Mouse (Mus musculus) Muller cell, postnatal 12 days (primary cell): ENCODE measurements around the gene Gins3.
"Not testable (repeated sequence)": the region's sequence is repeated elsewhere in the genome, so short reads cannot be mapped to it uniquely, and the experiment has no call there.

Experiments
- DNase-seq: peaks from one replicate; pipeline ENCODE4 v3.0.0-alpha.2; 2015; ENCODE audit errors: inconsistent ontology term

Gene Gins3

DNA sequence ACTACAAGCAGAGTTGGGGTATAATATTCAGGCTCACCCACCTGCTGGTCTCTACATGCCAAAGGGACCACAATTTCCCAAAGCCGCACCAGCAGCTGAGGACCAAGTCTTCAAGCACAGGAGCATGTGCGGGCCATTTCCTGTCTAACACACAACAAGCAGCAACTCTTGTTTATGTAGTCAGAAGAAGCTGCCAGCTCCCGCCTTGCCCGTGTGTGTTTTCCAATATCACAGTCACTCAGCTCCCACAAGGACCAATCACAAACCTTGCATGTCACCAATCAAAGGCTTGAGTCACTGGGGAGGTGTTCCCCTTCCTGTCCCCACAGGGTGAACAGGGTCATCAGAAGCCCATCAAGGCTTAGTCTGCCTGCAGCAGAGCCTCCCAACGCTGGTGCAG lies 20.1 kb downstream of the Gins3 start:
- no peak for DNase-seq

DNA sequence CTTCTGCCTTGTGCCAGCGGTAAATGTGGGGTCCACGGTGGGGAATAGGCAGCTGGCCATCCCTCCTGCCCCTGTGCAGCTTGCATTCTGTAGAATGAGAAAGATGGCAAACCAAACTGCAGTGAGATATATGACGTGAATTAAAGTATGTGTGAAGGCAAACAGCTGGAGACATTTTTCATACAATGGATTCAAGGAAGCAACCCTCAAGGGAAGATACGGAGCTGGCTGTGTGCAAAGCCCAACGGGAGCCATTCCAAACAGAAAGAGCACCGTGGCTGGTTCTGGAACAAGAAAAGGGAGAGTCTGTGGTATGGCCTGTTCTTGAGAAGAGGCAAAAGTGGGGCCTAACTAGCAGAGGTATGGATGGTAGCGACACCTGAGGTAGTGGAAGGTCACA lies 22.6 kb downstream of the Gins3 start:
- no peak for DNase-seq

DNA sequence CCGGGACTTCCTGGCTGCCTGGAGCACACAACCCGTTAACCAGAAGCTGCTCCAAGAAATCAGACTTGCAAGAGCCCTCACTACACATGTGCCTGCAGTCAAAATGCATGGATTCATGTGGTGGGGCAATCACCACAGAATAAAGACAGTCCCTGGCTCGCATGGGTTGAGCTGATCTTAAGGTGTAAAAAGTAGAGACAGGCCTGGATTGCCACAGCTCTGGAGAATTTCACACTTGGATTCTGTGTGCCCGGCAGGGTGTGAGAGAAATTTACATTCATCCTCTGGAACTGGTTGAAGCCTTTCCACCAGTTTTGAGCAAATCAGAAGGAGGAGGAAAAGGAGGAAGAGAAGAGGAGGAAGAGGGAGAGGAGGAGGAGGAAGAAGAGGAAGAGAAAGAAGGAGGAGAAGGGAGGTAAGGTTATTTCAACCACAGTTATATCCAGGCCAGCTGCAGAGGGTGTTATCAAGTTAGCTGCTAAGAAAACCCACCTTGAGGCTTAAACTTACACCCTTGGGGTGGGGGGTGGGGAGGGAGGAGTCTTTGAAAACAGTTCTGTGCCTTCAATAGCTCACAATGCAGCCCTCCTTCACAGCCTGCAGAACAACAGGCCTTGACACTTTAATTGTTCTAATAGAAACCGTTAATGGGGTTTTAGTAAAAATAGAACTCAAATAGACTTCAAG lies 23.2 kb downstream of the Gins3 start:
- DNase-seq, result no peak

DNA sequence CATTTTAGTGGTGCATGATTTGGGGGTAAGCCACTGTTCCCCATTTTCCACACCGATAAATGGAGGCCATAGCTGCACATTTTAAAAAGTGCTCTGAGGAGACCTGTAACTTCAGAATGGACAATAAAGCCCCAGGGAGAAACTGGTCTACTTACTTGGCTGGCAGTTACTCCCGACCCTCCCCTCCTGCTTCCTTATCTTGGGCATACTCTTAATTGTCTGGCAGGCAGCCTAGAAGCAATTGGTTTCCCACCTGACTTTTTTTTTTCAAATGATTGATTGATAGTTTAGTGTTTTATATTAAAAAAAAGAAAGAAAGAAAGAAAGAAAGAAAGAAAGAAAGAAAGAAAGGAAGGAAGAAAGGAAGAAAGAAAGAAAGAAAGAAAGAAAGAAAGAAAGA lies 24.3 kb downstream of the Gins3 start:
- DNase-seq, result no peak

DNA sequence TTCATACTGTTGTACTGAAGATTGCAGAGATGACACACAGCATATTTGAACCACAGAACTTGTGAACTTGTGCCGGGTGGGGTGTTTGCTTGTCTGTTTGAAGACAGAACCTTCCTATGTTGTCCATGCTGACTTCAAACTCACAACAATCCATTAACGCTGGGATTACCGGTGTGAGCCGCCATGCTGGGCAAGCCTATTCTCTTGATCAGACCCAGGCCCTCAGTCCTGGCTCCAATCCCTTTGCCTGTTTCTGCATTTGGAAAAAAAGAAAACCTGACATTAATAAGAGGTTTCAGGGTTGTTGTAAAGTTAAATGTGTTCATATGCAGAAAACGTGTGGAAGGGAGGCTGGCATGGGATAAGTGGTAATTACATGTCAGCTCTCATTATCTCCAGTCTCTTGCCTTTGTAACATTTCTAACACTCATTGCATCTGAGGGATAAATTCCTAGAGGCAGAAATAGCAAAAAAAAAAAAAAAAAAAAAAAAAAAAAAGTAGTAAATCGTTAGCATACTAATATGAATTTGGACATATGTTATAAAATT lies 27.2 kb downstream of the Gins3 start:
- no peak for DNase-seq

DNA sequence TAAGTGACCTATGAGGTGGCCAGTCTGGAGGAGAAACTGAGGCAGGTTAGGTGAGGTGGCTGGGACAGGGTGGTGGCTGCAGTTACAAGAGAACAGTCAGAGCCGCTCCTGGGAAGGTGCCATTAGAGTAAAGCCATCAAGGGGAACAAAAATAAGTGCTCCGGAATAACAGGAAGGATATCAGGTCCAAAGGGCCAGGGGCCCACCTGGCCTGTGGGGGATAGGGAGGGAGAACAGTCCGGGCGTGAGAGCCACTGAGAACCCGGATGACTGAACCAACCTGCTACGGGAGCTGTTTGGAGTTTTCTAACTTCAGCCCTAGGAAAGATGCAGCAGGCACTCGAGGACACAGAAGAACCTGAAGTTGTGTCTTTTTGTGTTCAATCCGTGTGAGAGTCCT lies 27.8 kb downstream of the Gins3 start:
- DNase-seq, result no peak

DNA sequence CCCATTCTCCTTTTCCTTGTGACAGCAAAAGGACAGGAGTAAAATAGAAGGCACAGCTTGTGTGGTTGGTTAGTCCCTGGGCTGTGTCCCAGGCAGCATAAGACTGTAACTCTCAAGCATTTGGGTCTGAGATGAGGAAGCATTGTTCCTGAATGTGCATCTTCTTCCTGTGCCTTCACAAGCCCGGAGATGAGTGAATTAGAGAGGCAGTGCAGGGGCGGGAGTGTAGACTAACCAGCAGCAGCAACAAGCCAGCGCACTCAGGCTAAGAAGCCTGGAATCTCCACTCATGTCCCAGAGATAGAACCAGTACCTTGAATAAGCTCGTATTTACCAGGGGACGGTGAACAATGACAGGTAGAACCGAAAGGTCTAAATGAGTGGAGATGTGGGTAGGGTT lies 28.3 kb downstream of the Gins3 start:
- DNase-seq, result no peak

DNA sequence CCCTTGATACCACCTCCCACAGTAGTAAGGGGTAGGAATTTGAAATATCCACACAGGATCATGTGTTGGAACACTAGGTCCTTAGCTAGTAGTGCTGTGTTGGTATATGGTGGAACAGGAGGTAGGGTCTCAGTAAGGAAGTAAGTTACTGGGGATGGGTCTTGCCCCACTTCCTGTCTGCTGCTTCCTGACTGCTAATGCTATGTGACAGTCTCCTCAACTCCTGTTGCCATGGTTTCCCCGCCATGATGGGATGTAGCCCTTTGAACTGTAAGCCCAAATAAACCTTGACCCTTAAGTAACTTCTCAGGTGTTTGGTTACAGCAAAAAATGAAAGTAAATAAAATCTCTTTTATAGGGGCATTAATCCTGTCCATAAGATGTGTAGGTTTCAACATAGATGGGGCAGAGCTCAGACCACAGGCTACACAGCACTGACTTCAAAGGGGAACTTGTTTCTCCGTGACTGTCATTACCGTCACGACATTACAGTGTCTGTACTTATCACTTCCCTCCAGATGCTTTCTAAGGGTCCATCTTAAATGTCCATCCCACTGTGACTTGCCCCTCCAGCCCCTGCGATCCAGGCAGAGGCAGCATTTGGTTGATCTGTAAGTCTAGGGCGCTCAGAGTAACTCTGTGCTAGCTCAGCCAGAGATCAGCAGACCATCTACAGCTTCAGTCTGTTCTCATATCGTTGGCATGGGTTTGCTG lies 29.8 kb downstream of the Gins3 start:
- DNase-seq, result no peak

DNA sequence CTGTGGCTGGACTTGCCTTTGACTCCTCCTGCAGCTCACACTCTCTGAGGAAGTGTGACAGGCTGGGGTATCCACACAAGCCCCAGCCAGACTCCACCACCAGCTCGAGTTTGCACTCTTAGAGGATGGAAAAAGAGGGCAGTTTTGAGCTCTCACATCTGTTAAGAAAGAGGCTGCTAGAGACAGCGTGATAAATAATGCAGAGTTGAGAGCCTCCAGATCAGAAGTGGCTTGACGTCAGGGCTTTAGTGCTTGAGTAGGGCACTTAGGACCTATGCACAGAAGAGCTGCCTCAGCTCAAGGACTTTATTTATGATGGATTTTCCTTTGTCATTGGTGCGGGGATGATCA lies 30.3 kb downstream of the Gins3 start:
- no peak for DNase-seq

DNA sequence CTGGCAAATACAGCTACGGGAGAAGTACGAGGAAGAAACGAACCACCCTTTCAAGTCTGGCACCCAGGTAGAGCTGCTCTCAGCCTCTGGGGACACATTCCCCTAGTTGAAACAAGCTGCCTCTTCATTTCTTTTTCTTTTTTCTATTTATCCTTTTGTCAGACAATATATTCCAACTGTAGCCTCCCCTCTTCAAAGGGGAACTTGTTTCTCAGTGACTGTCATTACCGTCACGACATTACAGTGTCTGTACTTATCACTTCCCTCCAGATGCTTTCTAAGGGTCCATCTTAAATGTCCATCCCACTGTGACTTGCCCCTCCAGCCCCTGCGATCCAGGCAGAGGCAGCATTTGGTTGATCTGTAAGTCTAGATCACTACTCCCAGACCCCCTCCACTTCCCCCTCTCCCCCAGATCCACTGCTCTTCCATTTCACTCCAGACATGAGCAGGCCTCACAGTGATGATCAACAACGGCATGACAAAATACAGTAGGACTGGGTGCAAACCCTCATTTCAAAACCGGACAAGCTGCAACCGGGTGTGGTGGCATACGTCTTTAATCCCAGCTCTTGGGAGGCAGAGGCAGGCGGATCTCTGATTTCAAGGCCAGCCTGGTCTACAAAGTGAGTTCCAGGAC lies 32.7 kb downstream of the Gins3 start:
- not testable (repeated sequence) for DNase-seq

DNA sequence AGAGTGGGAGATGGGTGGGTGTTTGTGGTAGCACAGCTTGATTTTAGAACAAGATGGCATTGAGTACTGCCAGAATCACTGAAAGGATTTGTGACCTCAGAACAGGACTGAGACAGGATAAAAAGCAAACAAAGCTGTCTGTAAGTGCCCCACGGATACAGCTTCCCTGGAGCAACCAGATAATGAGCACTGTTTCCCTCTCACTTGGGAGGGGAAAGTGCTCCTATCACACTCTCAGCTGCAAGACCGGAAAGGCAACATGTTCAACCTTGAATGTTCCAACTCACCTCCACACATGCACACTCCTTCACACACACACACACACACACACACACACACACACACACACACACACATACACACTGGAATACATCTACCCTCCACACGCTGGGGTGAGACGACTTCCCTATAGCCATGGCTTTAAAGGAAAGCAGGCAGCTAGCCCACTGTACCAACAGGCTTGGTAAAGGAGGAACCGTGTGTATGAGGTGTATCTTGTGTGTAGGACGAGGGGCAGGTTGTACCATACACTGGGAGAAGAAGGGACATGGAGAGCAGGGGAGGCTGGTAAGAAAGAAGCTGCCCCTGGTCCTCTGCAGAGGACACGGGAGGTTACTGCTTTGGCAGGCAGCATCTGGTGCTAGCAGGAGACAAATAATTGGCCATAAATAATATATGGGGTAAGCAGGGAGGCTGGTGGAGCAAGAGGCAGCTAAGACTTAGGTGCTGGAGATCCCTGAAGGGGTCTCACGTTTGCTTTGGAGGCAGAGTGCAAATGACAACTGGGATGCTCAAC lies 35.1 kb downstream of the Gins3 start:
- no peak for DNase-seq

DNA sequence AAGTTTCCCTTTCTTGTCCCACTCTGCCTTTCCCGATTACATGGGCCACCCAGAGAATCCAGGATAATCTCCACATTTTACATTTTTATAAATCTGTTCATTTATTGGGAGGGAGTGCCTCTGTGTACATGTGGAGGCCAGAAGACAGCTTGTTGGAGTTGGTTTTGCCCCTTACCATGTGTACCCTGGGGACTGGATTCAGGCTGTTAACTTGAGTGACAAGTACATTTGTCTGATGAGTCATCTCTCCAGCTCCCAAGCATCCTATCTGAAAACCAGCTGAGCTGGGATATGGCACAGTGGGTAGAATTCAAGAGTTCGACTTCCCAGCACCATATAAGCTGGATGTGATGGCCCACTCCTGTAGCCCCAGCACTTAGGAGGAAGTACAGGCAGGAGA lies 36.7 kb downstream of the Gins3 start:
- no peak for DNase-seq

DNA sequence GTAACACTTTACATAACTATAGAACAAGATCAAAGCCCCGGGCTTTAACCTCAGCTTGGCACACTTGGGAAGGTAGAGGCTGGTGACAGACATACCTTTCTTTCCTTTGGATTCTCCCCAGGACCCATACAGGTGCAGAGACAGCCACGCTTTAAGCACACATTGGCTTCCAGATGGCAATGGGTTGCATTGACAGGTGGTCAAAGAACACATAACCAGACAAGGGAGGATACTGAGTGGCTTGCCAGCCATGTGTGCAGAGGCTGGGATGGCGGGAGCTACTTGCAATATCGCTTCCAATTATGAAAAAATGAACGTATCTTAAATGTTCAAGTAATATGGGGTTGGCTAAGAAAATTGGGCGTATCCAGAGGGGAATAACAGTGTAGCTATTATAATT lies 38.6 kb downstream of the Gins3 start:
- no peak for DNase-seq

DNA sequence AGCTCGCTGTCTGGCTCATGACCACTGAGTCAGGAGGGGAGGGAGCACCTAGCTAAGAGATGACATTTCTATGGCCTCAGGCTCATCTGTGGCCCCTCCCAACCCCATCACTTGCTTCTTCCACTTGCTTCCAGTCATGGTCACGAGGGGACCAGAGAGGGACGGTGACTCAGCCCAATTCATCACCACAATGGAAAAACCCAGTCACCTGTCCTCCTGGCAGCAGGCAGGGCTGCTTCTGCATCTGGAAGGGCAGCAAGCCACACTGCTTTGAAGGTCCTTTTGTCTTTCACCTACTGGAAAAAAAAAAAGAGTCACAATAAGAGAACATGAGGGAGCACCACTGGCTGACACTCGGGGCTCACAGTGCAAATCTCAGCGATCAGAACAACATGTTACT lies 39.6 kb downstream of the Gins3 start:
- no peak for DNase-seq

DNA sequence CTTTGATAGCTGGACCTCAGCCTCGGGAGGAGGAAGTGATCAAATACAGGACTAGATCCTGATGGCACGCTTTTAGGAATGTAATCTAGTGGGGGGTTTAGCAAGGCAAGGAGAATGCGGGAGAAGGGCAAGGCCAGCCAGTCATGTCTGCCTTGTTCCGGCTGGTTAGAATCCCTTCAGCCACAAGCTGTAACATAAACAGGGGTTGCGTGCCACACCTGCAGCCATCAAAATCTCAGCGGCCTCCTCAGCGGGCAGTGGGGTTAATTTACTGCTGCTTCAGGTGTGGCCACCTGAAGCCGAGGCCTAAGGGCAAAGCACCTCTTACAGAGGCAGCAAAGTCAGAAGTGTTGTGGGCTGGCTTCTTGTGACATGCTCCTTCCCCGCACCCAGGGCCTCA lies 43.4 kb downstream of the Gins3 start, which contains the start of gene Ndrg4:
Ndrg4 (plus strand) TSS at position 350 of the 400 bp plus-strand sequence.
- DNase-seq, result no peak

DNA sequence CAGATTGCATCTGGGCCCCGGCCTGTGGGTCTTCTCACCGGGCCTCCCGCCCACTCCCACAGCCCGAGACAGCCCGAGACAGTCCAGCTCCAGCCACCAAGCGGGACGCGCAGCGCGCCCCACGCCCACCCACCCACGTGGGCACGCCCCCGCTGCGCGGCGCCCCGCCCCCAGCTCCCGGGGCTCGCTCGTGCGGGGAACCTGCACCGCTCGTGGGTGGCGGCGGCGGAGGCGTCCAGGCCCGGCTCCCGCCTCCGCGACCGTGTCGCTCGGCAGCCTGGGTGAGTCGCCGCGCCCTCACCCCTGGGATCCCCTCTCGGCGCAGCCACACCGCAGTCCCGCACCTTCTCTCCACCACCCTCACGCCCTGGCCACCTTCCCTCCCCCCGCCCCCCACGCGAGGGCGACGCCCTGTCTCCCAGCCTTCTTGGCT lies 44.4 kb downstream of the Gins3 start:
- no peak for DNase-seq

DNA sequence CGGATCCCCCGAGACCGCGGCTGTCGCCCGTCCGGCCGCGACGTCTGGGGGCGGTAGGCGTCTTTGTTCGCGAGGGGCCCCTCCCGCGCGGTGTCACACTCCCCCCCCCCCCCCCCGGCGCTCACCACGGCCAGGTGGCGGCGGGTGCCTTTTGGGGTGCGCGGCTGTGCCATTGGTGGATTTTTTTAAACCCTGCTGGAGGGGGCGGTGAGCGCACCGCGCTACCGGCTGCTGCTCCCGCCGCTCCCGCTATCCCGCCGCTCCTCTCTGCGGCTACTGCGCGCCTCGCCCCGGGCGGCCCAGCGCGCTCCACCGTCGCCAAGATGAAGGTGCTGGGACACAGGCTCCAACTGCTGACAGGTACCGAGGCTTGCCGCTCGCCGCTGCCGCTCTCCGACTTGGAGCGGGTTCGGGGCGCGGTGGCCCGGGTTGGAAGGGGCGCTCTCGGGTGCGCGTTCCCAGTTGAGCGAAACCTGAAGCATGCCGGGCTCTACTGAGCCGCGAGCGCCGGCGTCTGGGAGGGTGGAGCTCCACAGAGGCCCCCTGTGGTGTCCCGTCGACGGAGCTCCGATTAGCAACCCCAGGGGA lies 44.9 kb downstream of the Gins3 start:
- peak; percentile 34 for DNase-seq

DNA sequence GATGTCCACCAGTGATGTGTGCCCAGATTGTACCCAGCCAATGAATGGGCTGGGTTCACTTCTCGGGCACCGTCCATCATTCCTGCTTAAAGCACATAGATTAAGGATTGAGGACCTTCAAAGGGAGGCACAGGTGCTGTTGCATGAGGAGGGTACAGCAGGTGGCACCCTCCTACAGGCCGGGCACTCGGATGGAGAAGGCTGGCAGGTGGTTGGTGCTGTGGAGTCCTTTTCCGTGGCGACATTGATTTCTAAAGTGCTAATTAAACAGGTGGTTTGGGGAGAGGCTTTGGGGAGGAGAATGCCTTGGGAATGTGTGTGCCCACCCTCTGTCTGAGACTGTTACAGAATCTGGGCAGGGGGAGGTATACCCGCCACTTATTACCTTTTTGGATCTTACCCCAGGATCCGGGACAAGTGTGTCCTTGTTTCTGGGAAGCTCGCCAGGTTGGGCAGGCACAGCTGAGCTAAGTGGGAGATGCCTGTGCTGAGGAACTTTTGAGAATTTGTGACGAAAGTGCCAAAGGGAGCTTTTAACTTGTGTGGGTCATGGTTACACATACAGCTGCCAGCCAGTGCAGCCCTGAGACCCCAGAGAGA lies 54.9 kb downstream of the Gins3 start:
- DNase-seq, result no peak

DNA sequence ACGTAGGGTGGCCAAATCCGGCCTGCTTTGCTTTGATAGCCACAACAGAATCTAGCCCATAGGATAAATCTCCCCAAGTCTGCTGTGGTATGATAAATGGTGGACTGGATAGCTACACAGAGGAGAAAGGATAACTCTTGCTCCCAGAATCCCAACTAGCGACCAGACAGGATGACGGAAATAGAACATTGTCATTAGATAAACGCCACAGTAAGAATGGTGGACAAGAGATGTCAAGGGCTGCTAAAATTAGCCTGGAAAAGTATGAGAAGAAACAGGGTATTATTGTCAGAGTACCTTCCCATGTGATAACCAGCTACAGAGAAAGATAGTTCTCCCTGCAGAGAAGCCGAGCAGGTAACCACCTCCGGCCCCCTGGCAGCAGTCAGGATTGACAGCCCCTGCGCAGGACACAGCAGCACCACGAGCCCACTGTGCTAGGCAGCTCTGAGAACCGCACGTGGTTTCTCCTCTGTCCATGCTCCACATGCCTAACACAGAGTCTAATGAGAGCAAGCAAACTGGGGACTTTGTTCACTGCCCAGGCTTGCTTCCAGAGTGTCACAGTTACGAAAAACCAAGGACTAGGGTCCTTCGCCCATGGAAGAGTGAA lies 57.8 kb downstream of the Gins3 start:
- DNase-seq, result no peak

DNA sequence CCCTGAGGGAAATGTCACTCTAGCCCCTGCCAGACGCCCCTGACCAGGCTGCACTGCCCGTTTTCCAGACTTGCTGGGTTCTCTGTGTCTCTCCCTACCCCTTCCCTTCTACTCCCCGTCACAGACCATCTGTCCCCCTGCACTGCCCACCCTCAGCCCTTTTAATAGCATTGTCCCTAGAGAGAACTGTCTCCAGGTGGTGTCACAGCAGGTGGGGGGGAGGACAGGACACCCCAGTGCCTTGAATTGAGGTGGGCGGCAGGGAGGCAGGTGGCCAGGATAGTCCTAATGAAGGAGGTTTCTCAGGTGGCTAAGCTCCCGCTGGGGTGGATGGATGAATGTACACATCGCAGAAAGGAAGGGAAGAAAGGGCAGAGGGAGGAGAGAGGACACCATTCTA lies 61.4 kb downstream of the Gins3 start:
- no peak for DNase-seq
